Mouse (Mus musculus) layer of hippocampus, adult 9-10 months (tissue): ENCODE measurements around the gene Slc25a47.

Experiments used
- DNase-seq: peaks from one replicate; pipeline ENCODE4 v3.0.0; 2022; ENCODE audit warnings: low spot score

The Slc25a47 gene

GRCm38 (mm10) chr12:108835840-108836409, at the start of gene Slc25a47, which contains the start of gene Slc25a29:
Gene Slc25a47, plus strand, starts transcription at chr12:108836046.
Gene Slc25a29, minus strand, starts transcription at chr12:108835883.
- DNase-seq = peak; percentile 89

DNA sequence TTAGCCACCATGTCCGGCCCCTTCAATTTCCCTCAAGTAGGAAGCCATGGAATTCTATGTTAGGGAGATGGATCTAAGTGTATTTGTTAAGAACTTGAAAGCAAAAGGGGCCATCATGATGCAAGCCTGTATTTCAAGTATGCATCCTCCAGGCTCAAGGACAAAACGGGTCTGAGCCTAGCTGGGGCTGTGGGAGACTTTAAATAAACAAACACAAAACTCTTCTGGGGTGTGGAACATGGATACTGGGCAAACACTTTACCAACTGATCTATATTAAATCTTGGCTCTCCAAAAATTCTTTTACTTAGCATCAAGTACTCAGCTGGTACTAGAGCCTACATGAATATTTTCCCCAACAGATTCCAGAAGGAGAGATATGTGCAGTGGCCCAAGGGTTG, 48.5 kb upstream of the Slc25a47 start:
- DNase-seq = no peak

DNA sequence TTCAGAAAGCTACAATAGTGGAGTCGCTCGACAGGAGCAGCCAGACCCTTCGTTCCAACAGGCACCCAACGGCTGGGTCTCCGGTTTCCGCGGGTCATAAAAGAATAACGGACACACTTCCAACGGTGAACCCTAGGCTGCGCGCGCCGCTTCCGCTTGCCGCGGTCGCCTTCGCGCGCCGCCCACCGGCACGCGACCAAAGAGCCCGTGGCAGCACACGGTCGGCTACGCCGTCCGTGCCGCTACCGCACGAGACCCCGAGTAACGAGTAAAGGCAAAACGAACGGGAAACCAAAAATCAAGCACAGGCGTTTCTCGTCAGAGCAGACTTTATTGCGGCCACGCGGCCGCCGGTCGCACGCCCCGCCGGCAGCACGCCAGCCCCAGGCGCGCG, 43.7 kb upstream of the Slc25a47 start:
- DNase-seq = no peak

DNA sequence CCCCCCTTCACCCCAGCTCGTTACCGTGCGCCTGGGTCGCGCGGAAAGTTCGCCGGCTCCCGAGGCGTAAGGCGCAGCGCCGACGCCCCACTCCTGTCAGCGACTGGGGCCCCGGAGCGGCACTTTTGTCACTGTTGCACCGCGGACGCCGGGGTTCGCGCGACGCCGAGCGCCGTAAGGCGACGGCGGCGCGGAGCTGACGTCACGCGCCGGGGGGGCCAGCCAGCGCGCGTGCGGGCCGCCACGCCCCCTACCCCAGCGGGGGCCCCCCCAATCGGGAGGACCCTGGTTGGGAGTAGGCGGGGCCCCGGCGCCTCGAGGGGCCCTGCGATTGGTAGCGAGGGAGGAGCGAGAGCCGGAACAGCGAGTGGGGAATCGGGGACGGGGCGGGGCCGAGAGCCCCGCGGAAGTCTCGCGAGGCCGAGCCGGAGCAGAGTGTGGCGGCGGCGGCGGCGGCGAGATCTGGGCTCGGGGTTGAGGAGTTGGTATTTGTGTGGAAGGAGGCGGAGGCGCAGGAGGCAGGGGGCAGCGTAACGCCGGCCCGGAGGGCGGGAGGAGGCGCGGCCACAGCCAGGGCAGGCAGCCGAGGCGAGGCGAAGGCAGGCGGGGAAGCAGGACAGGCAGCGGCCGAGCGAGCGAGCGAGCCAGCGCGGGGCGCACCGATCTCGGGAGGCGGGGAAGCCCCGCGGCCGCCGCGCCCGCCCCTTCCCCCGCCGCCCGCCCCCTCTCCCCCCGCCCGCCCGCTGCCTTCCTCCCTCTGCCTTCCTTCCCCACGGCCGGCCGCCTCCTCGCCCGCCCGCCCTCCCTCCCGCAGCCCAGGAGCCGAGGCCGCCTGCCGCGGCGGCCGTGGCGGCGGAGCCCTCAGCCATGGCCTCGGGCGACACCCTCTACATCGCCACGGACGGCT, 43.0 kb upstream of the Slc25a47 start, which contains the start of gene Yy1:
TSS of gene Yy1 (plus strand) at position 428 of the 907 bp plus-strand sequence.
- peak; percentile 89 for DNase-seq

DNA sequence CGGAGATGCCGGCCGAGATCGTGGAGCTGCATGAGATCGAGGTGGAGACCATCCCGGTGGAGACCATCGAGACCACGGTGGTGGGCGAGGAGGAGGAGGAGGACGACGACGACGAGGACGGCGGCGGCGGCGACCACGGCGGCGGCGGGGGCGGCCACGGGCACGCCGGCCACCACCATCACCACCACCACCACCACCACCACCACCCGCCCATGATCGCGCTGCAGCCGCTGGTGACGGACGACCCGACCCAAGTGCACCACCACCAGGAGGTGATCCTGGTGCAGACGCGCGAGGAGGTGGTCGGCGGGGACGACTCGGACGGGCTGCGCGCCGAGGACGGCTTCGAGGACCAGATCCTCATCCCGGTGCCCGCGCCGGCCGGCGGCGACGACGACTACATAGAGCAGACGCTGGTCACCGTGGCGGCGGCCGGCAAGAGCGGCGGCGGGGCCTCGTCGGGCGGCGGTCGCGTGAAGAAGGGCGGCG, 42.3 kb upstream of the Slc25a47 start:
- DNase-seq = no peak

DNA sequence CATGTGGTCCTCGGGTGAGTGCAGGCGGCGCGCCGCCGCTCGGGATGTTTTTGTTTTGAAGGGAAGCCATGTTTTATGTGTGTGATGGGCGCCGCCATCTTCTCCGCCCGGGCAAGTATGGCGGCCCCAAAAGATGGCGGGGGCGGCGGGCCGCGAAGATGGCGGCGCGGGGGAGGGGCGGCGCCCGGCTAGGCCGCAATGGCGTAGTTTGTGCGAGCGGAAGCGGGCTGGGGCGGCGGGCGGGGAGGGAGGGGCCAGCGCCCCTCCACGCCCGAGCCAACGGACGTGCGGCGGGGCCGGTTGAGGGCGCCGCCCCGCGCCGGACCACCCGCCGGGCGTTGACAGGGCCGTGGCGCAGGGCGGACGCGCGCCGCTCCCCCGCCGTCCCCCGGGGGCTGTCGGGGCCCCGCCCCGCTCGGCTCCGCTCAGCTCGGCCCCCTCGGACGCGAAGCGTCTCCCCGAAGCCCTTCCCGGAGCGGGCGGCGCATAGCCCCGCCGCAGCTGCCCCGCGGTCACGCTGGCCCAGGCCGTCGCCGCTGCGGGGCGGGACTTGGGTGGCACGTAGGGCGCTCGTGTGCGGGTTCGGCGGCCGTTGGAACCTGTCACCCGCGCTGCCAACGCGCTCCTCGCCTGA, 41.7 kb upstream of the Slc25a47 start:
- DNase-seq = no peak

DNA sequence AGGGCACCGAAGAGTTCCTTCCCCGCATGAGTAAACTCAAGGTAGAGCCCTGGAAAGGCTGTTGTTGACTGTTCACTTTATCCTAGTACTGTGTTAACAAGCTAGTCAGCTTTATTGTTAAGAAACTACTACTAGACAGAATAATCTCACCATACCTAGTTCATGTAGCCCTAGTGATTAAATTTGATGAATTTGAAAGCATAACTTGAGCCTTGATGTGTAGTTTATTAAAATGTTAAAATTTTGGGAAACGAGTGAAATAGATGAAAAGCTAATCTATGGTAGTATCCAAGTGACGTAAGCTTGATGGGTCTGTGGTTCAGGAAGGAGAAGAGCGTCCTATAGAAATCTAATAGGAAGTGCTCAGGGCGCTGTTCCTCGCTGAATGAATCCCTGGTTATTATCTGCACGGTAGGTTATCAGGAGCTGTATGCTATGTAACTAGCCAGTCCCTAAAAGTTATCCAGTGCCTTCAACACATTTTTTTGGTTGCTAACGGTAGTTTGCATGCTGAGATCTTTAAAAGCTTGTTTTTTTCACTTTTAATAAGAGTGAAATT, 40.8 kb upstream of the Slc25a47 start:
- no peak for DNase-seq

DNA sequence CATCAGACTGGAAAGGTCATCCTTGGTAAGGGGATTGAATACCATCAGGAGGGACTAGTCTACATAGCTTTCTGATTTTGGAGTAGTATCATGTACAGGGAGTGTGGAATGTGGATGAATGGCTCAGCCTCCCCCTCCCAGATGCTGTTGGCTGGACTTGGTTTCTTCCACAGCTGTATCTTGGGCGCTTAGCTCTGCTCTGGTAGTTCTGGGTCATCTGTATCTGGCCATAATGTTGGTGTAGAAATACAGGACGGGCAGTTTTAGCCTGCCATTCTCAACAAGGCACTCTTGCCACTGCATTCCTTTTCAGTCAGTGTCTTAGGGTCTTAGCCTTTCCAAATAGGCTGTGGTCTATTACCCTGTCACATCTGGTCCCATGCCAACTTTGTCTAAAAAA, 34.2 kb upstream of the Slc25a47 start:
- no peak for DNase-seq

DNA sequence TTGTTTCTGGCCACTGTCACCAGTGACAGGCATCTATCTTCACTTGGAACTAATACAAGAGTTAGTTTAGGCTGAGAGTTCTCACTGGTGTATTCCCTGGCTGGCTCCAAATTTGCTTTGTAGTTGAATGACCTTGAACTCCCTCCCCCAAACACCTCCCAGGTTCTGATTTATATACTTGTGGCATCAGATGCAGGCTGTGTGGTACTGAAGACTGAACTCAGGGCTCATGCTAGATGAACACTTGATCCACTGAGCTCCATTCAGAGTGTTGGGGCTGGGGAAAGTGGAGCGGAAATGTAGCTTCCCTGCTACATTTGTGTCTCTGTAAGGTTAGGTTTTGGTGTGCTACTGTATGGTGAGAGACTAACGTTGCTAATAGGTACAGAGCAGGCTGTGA, 31.5 kb upstream of the Slc25a47 start:
- no peak for DNase-seq

DNA sequence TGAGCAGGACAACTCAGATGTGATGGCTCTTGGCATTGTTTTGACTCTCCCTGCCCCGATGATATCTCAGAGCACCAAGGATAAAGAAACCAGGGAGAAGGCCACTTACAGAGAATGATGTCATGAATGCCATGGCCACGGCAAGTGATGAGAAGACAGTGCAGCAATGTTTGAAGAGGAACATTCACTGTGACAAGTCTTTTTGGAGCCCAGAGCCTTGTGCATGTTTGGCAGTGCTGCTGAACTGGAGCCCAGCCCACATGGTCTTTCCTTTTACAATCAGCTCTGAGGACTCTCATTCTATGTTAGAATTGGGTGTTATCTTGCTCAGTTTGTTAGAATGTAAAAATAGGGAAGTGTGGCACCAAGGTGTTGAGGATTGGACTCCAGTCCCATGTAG, 27.4 kb upstream of the Slc25a47 start:
- no peak for DNase-seq

DNA sequence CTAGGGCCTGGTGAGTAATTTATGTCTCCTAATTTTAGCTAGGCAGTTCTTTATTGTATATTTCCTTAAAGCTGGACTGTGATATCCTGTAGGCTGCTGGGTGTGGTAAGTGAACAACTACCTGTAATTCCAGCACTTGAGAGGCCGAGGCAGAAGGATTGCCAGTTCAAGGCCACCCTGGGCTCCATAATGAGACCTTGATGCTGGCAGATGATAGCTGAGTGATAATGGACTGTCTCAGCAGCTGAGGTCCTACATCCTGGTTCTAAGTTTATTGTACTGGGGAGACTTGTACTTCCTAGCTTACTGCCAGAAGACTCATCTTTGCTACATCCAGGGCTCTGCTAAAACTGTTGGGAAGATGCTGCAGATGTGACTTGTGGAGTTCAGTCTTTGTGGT, 26.1 kb upstream of the Slc25a47 start:
- no peak for DNase-seq

DNA sequence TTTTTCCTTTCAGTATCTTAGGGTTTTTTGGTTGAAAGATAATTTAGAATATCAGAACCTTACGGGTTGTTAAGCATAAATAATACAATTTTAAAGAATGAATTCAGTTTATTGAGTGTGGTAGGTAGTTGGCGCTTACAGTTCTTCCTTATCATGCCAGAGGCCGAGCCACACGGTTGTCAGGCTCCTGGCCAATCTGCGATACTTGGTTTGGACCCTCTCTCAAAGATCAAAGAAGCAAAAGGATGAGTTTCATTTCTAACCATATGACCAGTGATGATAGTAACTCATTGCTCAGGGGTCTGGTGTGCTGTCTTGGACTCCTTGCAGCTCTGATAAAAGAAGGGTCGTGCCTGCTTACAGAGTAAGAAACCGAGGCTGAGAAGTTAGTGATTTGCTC, 25.5 kb upstream of the Slc25a47 start:
- DNase-seq = no peak

DNA sequence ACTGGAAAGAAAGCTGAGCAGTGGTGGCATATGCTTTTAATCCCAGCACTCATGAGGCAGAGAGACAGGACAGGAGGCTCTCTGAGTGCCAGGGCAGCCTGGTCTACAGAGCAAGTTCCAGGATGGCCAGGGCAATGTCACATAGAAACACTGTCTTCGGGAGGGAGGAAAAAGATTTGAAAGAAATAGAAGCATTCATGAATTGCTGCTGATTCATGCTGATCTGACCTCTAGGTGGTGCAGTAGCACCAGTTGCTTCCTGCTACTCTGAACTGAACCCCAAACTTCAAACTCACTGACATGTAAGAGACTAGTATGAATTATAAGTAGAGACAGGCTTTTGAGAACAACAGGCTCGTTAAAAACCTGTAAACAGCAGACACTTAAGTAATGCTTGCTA, 24.7 kb upstream of the Slc25a47 start:
- peak; percentile 37 for DNase-seq

GRCm38 (mm10) chr12:108812463-108812862, 23.4 kb upstream of the Slc25a47 start:
- no peak for DNase-seq

DNA sequence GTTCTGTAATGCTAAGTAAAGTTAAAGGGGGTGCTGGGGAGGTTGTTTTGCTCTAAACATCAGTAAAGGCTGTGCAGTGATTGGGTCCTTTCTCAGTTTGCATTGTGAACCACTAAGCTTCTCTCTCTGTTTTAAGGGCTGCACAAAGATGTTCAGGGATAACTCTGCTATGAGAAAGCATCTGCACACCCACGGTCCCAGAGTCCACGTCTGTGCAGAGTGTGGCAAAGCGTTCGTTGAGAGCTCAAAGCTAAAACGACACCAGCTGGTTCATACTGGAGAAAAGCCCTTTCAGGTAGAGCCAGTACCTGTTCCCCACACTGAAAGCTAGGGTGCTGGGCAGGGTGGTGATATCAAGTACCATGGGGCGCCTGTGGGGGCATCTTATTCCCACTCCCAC, 21.4 kb upstream of the Slc25a47 start:
- DNase-seq = no peak

DNA sequence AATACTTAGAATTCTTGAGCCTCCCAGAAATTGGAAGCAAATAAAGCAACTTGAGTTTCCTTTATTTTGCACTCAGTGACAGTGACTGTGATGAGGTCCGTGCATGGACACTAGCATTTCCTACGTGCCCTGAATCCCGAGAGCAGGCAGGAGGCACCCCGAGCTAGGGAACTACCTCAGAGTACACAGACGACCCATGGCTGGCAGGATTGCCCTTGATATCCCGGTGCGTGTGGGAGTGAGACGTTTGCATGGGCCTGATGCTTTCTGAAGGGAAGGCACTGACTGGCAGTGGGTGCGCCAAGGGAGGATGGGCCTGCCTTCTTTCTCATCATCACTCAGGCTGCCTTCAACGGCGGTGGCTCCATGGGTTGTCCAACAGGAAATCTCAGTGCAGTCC, 19.3 kb upstream of the Slc25a47 start:
- DNase-seq = no peak

DNA sequence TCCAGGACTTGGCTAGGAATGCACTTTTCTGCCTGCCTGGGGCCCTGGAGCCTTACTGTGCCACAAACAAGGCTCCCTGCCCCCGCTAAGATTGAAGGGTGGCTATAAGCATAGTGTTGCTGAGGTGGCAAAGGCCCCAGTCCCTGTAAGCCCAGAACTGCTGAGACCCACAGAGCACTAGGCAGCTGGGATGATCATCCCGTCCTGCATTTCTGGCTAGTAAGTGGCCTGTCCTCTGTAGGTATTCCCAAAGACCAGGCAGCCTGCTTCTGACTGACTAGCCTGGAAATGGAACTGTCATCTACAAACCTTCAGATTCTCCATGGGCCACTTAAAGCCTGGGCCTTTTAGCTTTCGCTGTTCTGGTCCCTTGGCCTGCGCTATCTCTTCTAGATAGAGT, 15.4 kb upstream of the Slc25a47 start:
- DNase-seq = no peak

- no peak for DNase-seq
These were observed 12.8 kb upstream of the Slc25a47 start for GRCm38 (mm10) chr12:108823036-108823435.

GRCm38 (mm10) chr12:108824225-108824874, 11.5 kb upstream of the Slc25a47 start:
- no peak for DNase-seq

- no peak for DNase-seq
These were observed 10.2 kb upstream of the Slc25a47 start for GRCm38 (mm10) chr12:108825561-108826224.

DNA sequence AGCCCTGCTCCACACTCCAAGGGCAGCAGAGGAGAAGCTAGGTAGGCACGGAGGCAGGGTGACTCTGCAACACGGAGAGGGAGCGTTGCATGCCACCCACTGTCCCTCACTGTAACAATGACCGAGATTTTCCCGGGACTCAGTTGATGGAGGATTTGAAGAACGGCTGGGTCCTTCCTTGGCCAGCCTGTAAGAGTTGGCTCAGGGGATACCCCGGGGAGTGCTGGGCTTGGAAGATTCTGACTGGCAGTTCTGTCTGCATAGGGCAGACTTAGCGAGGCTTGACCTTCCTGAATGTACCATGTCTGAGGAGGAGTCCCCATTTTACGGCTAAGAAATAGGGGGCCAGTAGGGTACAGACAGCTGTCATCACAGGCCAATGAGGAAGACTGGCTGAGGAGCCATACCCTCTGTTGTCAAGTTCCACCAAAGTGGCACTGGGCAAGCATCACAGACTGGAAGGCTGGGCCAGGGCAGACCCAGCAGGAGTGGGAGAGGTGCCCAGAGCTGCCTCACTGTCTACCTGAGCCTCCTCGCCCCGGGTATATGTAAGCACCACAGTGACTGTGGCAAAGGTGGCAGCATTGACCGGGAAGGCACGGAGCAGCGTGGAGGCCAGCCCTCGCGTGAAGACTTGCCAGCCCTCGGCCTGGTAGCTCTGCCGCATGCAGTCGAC, 9.4 kb upstream of the Slc25a47 start:
- DNase-seq = no peak
